Mouse (Mus musculus) neural tube, embryonic 10.5 days (tissue): ENCODE measurements around the gene Mapk8ip1.
"Not testable (repeated sequence)": the region's sequence is repeated elsewhere in the genome, so short reads cannot be mapped to it uniquely, and the experiment has no call there.

Source experiments
- DNase-seq: peaks from one replicate; pipeline ENCODE4 v3.0.0-alpha.2; 2017; ENCODE audit warnings: low spot score; ENCODE audit errors: extremely low spot score

Mapk8ip1 gene

GRCm38 (mm10) chr2:92425366-92425765 is 24.3 kb upstream of the Mapk8ip1 start:
- DNase-seq, result no peak

- DNase-seq, result no peak
Observed at GRCm38 (mm10) chr2:92424462-92425308, 23.6 kb upstream of the Mapk8ip1 start.

- no peak for DNase-seq
Observed at GRCm38 (mm10) chr2:92423702-92424461, 22.8 kb upstream of the Mapk8ip1 start.

GRCm38 (mm10) chr2:92423156-92423555 is 22.1 kb upstream of the Mapk8ip1 start:
- DNase-seq, result no peak

GRCm38 (mm10) chr2:92422388-92423135 is 21.5 kb upstream of the Mapk8ip1 start:
- no peak for DNase-seq

DNA sequence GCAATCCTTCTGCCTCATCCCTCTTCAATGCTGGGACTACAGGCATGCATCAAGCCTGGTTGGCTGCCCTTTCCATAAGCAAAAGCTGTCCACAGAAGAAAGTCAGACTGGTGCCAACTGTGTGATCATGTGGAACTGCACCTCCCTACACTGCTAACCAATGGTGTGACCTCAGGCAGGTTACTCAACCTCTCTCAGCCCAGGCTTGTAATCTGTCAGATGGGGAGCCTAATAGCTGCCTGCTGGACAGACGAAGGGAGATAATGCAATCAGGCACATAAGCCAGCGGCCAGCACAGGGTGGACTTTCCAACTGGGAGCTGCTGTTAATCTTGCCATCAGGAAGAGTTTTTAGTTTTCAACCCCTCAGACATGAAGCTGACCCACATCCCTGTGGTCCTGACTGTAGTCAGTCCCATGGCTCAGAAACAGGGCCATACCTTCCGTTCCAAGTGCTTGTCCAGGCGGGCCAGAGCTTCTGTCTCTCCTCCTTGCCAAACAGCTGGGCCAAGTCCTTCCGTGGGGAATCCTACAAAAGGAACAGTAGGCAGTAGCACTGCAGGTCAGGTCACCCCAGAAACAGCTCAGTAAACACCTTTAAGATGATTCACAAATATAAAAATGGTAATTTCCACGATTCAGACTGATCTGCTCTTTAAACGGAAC is 20.8 kb upstream of the Mapk8ip1 start:
- DNase-seq, result no peak

DNA sequence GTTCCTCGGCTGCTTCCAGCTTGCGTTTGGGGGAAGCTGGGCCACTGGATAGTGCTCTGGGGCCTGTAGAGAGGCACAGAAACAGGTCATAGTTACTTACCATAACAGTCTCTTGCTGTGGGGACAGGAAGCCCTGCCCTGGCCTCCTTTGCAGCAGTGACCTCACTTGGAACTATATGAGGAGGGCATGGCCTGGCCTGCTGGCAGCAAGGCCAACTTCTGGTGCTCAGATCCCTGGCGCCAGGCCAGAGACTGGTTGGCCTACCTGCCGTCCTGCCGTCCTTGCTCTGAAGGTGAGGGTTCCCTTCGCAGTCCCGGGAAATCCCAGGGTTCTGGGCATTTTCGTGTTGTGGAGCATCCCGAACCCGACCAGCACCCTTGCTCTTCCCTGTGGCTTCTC is 10.6 kb upstream of the Mapk8ip1 start:
- no peak for DNase-seq

- DNase-seq, result no peak
Observed at GRCm38 (mm10) chr2:92408309-92409045, 7.4 kb upstream of the Mapk8ip1 start.

- no peak for DNase-seq
Observed at GRCm38 (mm10) chr2:92405687-92406086, 4.6 kb upstream of the Mapk8ip1 start.

- no peak for DNase-seq
Observed at GRCm38 (mm10) chr2:92404737-92405136, 3.7 kb upstream of the Mapk8ip1 start.

- no peak for DNase-seq
Observed at GRCm38 (mm10) chr2:92403776-92404319, 2.8 kb upstream of the Mapk8ip1 start.

DNA sequence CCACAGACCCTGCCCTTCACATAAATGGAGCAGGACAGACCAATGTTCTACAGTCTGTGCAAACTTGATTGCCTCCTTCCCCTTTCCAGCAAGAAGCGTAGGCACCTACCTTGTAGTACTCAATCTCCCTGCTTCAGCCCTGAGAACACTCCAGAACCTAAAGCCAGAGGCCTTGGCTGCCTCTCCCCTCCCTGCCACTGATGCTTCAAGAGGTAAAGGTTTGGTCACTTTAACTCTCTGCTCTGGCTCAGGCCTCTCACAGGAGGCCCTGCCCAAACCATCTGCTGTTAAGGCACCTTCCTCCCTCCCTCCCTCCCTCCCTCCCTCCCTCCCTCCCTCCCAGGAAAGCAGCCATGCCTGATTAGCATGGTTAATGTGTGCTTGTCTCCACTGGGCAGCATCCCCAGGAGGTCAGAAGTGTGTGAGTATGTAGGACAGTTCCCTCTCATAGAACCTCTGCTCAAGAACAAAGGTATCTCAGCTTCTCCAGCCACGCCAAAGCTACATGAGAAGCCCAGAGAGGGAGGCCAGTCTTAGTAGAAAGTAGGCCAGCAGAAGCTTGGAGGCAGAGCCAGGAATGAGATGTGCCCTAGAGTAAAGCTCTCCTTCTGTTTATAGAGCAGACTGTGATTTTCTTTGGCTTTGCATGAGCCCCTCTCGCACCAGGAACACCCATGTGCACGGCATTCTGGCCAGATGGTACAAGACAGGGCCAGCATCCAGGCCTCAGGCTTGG is 1.7 kb upstream of the Mapk8ip1 start:
- no peak for DNase-seq

DNA sequence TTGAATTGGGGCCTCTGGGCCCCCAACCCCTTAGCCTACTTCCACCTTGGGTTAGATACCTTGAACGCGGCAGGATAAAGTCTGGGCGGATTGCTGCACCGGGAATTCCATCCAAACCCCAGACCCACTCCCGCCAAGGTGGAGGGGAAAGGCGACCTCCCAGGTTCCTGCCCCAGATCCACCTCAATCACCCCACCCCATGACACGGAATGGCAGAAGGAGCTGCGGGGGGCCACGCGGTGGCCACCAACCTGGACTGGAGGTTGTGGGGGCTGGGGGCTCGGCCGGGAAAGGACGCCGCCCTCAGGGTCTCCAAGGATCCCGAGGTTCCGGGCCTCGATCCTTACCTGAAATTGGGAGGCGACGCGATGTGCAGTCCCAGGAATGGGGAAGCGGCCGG is 381 bp downstream of the Mapk8ip1 start:
- no peak for DNase-seq

GRCm38 (mm10) chr2:92399877-92400276 is 1.2 kb downstream of the Mapk8ip1 start:
- DNase-seq, result not testable (repeated sequence)

DNA sequence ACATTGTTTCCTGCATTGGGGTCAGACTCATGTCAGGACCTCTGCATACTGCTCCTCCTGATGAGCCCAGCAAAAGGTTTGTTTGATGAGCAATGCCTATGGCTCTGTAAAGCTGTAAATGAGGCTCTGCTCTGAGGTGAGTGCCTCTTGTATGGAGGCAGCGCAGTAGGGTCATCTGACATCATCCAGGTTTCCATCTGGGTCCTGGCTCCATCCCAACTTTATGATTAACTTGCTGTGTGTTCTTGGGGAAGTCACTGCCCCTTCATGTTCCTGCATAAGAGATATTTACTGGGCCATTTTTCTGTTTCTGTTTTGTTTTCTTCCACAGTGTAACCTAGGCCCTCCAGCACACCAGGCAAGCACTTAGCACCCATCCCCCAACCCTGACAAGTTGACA is 3.6 kb downstream of the Mapk8ip1 start:
- no peak for DNase-seq

- no peak for DNase-seq
Observed at GRCm38 (mm10) chr2:92395535-92395934, 5.5 kb downstream of the Mapk8ip1 start.

GRCm38 (mm10) chr2:92392318-92393264 is 8.5 kb downstream of the Mapk8ip1 start:
- peak; percentile 79 for DNase-seq

DNA sequence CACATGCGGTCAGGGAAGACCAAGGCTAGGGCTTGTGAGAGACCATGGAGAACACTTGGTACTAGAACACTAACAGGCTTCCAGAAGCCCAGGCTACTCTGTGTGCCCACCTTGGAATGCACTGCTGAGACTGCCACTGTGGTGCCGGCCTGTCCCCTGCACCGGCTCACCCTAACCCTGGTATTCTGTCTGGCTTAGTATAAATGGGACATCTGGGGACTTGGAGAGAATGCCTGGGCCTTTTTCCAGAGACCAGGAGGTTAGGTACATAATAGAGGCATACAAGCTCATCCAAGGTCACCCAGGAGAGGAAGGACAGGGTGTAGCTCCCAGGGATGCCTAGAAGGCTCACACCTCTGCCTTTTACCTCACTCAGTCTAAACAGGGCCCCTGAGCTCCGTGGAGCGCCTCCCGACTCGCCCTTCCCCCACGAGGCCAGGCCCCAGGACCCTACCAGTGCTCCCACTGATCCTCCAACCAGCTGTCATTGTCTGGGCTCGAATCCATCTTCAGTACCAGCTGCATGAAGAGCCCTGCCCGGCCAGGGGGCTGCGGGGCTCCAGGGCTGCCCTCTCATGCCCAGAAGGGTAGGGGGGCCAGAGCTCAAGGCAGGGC is 9.3 kb downstream of the Mapk8ip1 start:
- no peak for DNase-seq
